Mouse (Mus musculus) kidney, postnatal 0 days (tissue): ENCODE results near the gene 9230104L09Rik. TPM values are rescaled to one million over a fixed set of nuclear protein-coding genes. Genes with fewer than 3 reads are reported as not detected.

ENCODE experiments used
- ATAC-seq: fragments of 200-750 bp; cut with Nextera tagmentation; replicated peaks from 2 replicates; pipeline ENCODE4 v1.8.0; 2017; ENCODE audit warnings: low read depth, moderate number of reproducible peaks, moderate TSS enrichment, moderate library complexity; ENCODE audit not compliant: low FRiP score
- DNase-seq: peaks from one replicate; pipeline ENCODE4 v3.0.0-alpha.2; 2016; ENCODE audit warnings: low spot score
- H3K27ac ChIP-seq: fragments of 300-500 bp; sonication (generic); 2 replicates; pipeline ENCODE4 v1.5.1; 2014; ENCODE audit warnings: mild to moderate bottlenecking
- H3K27me3 ChIP-seq: fragments of 300-500 bp; sonication (generic); 2 replicates; pipeline ENCODE4 v1.6.1; 2014; ENCODE audit warnings: low read length, mixed read lengths; ENCODE audit not compliant: insufficient read depth
- H3K36me3 ChIP-seq: fragments of 300-500 bp; sonication (generic); 2 replicates; pipeline ENCODE4 v1.6.1; 2014; ENCODE audit warnings: low read length, mixed read lengths; ENCODE audit not compliant: insufficient read depth
- H3K4me1 ChIP-seq: fragments of 300-500 bp; sonication (generic); replicated peaks from 2 replicates; pipeline ENCODE4 v1.6.1; 2014; ENCODE audit warnings: antibody characterized with exemption, low read length, mixed read lengths; ENCODE audit not compliant: insufficient read depth
- H3K4me2 ChIP-seq: fragments of 300-500 bp; sonication (generic); 2 replicates; pipeline ENCODE4 v1.6.1; 2014; ENCODE audit warnings: mild to moderate bottlenecking, low read length, moderate library complexity, mixed read lengths
- H3K4me3 ChIP-seq: fragments of 300-500 bp; sonication (generic); replicated peaks from 2 replicates; pipeline ENCODE4 v1.5.1; 2014; ENCODE audit warnings: low read depth, low read length
- H3K9ac ChIP-seq: fragments of 300-500 bp; sonication (generic); 2 replicates; pipeline ENCODE4 v1.6.1; 2014; ENCODE audit warnings: low read depth, low read length
- H3K9me3 ChIP-seq: fragments of 300-500 bp; sonication (generic); replicated peaks from 2 replicates; pipeline ENCODE4 v1.6.1; 2016; ENCODE audit warnings: low read length, inconsistent platforms, mixed read lengths
- CTCF ChIP-seq: IDR thresholded peaks from 2 replicates; pipeline ENCODE4 v1.5.1; 2016; ENCODE audit warnings: antibody characterized with exemption, low read depth, mild to moderate bottlenecking, moderate library complexity
- WGBS: fragments of 180-500 bp; shearing (Covaris S2); extraction: QIAGEN DNeasy Blood & Tissue Kit; methylation state at CpG from one replicate; pipeline ENCODE4 v1.1.7; 2014; 5-methylcytosine and 5-hydroxymethylcytosine counted together
- polyA plus RNA-seq: library from polyadenylated mRNA; unstranded; fragments of >200 nt; fragmentation: Nextera tagmentation; extraction: Ambion mirVana; gene quantifications from 2 replicates; pipeline ENCODE4 v1.2.1, GENCODE M21; 2015

Gene 9230104L09Rik
- polyA plus RNA-seq, 1 experiment from 2014 or later, result not detected

- no peaks in the 10 kb centered on the region for H3K4me1 ChIP-seq
- DNase-seq (no peak), ATAC-seq (no peak)
- H3K27ac ChIP-seq, result no peak overlapping the region
- H3K4me2 ChIP-seq, result no peak overlapping the region
- no peaks in the 10 kb centered on the region for H3K27me3 ChIP-seq
- no peak overlapping the region for H3K4me3 ChIP-seq
- no peaks in the 10 kb centered on the region for H3K9me3 ChIP-seq
- H3K9ac ChIP-seq, result no peak overlapping the region
- WGBS, result 86% methylated on average over 5 of the region's 5 CpGs
- TF ChIP-seq CTCF, result no peak
- H3K36me3 ChIP-seq, result no peaks in the 10 kb centered on the region
These were observed 26.6 kb downstream of the 9230104L09Rik start for GRCm38 (mm10) chr2:148838075-148838777.

- H3K36me3 ChIP-seq, result no peaks in the 10 kb centered on the region
- 63% methylated on average over 4 of the region's 4 CpGs for WGBS
- H3K27ac ChIP-seq, result no peak within 1 kb of the TSS
- no peaks in the 10 kb centered on the region for H3K27me3 ChIP-seq
- no peak for TF ChIP-seq CTCF
- DNase-seq (no peak), ATAC-seq (no peak)
- no peak within 1 kb of the TSS for H3K9ac ChIP-seq
- H3K9me3 ChIP-seq, result no peaks in the 10 kb centered on the region
- no peaks in the 10 kb centered on the region for H3K4me1 ChIP-seq
- no peak within 1 kb of the TSS for H3K4me3 ChIP-seq
- no peak within 1 kb of the TSS for H3K4me2 ChIP-seq
These were observed 29.9 kb downstream of the 9230104L09Rik start, which contains the start of gene Cst9 for GRCm38 (mm10) chr2:148834912-148835311. TSS of gene Cst9 (plus strand) at chr2:148835147.

- Histone ChIP-seq H3K4me3 (no peak overlapping the region), H3K27ac (no peak overlapping the region), H3K36me3 (no peaks in the 10 kb centered on the region), H3K9me3 (no peaks in the 10 kb centered on the region), H3K27me3 (no peaks in the 10 kb centered on the region), H3K4me2 (no peak overlapping the region), H3K9ac (no peak overlapping the region), H3K4me1 (no peaks in the 10 kb centered on the region)
- ATAC-seq (no peak), DNase-seq (no peak)
- WGBS, result 62% methylated on average over 1 of the region's 1 CpGs
- no peak for TF ChIP-seq CTCF
These were observed 38.9 kb downstream of the 9230104L09Rik start for GRCm38 (mm10) chr2:148825986-148826385.

GRCm38 (mm10) chr2:148819909-148820308 is 44.9 kb downstream of the 9230104L09Rik start, which contains the start of gene Cst13:
TSS of gene Cst13 (plus strand) at chr2:148820081.
- TF ChIP-seq CTCF, result no peak
- H3K9me3 ChIP-seq, result no peaks in the 10 kb centered on the region
- no peak within 1 kb of the TSS for H3K4me3 ChIP-seq
- H3K27ac ChIP-seq, result no peak within 1 kb of the TSS
- no peaks in the 10 kb centered on the region for H3K27me3 ChIP-seq
- DNase-seq, result no peak
- no peaks in the 10 kb centered on the region for H3K4me1 ChIP-seq
- no peaks in the 10 kb centered on the region for H3K36me3 ChIP-seq
- no peak for ATAC-seq
- H3K9ac ChIP-seq, result no peak within 1 kb of the TSS
- no peak within 1 kb of the TSS for H3K4me2 ChIP-seq

GRCm38 (mm10) chr2:148806696-148807095 is 58.1 kb downstream of the 9230104L09Rik start:
- Histone ChIP-seq H3K4me1 (no peaks in the 10 kb centered on the region), H3K9me3 (no peaks in the 10 kb centered on the region), H3K4me2 (no peak overlapping the region), H3K27me3 (no peaks in the 10 kb centered on the region), H3K9ac (no peak overlapping the region), H3K4me3 (no peak overlapping the region), H3K27ac (no peak overlapping the region), H3K36me3 (no peaks in the 10 kb centered on the region)
- 38% methylated on average over 6 of the region's 6 CpGs for WGBS
- peak; percentile 7 for DNase-seq
- TF ChIP-seq CTCF, result no peak
- no peak for ATAC-seq

- ATAC-seq, result peak; percentile 61; the same call in 1 of the 2 replicates
- Histone ChIP-seq H3K27ac (no peak overlapping the region), H3K4me2 (no peak overlapping the region), H3K9ac (no peak overlapping the region), H3K4me3 (no peak overlapping the region), H3K36me3 (no peaks in the 10 kb centered on the region), H3K4me1 (no peaks in the 10 kb centered on the region), H3K9me3 (no peaks in the 10 kb centered on the region), H3K27me3 (no peaks in the 10 kb centered on the region)
- DNase-seq, result no peak
- TF ChIP-seq CTCF, result no peak
- 21% methylated on average over 3 of the region's 3 CpGs for WGBS
These were observed 63.3 kb downstream of the 9230104L09Rik start for GRCm38 (mm10) chr2:148801491-148801921.
